Mouse (Mus musculus): ENCODE data around the gene Serpinc1. TPM values are rescaled to one million over a fixed set of nuclear protein-coding genes. Genes with fewer than 3 reads are reported as not detected.

The Serpinc1 gene
- total and polyA plus RNA-seq, 3 experiments: 0.19 to 1.3 TPM; not detected in 1

GRCm38 (mm10) chr1:161005526-161005925, 27.1 kb downstream of the Serpinc1 start:
- H3K9me3 ChIP-seq (replicated peaks; ENCODE audit: insufficient read depth, low read length): no peaks in the 10 kb centered on the region
- no peaks in the 10 kb centered on the region for H3K79me2 ChIP-seq (ENCODE audit: control insufficient read depth, insufficient read depth, low read length, poor library complexity)
- no peak overlapping the region for H3K27ac ChIP-seq (ENCODE audit: control insufficient read depth, low read depth, low read length)
- no peaks in the 10 kb centered on the region for H3K36me3 ChIP-seq (ENCODE audit: control insufficient read depth in 1 of 2, insufficient read depth in 2 of 2, low read length in 2 of 2)
- no peaks in the 10 kb centered on the region for H3K27me3 ChIP-seq (ENCODE audit: control insufficient read depth in 1 of 2, insufficient read depth in 2 of 2, low read length in 2 of 2)
- no peak overlapping the region for H3K9ac ChIP-seq (ENCODE audit: control insufficient read depth, low read depth, low read length, poor library complexity, severe bottlenecking)
- no peaks in the 10 kb centered on the region for H3K4me1 ChIP-seq (ENCODE audit: control insufficient read depth in 1 of 2, insufficient read depth in 2 of 2, low read length in 2 of 2)
- no peak overlapping the region for H3K4me3 ChIP-seq (ENCODE audit: control insufficient read depth in 1 of 2, insufficient read depth in 1 of 2, low read depth in 2 of 2, low read length in 2 of 2)
- no peak for DNase-seq (ENCODE audit: low read depth, low spot score)
- no peak for TF ChIP-seq MYB (IDR thresholded peaks at IDR 0.05; ENCODE audit: low read depth, low read length)
- no peak for TF ChIP-seq KAT2A (conservative IDR thresholded peaks at IDR 0.05; ENCODE audit: low read depth, low read length)

- Histone ChIP-seq H3K4me3 (ENCODE audit: control insufficient read depth in 1 of 2, insufficient read depth in 1 of 2, low read depth in 2 of 2, low read length in 2 of 2) (no peak overlapping the region), H3K79me2 (ENCODE audit: control insufficient read depth, insufficient read depth, low read length, poor library complexity) (no peaks in the 10 kb centered on the region), H3K4me1 (ENCODE audit: control insufficient read depth in 1 of 2, insufficient read depth in 2 of 2, low read length in 2 of 2) (no peaks in the 10 kb centered on the region), H3K9me3 (replicated peaks; ENCODE audit: insufficient read depth, low read length) (no peaks in the 10 kb centered on the region), H3K27me3 (ENCODE audit: control insufficient read depth in 1 of 2, insufficient read depth in 2 of 2, low read length in 2 of 2) (no peaks in the 10 kb centered on the region), H3K36me3 (ENCODE audit: control insufficient read depth in 1 of 2, insufficient read depth in 2 of 2, low read length in 2 of 2) (no peaks in the 10 kb centered on the region), H3K9ac (ENCODE audit: control insufficient read depth, low read depth, low read length, poor library complexity, severe bottlenecking) (no peak overlapping the region), H3K27ac (ENCODE audit: control insufficient read depth, low read depth, low read length) (no peak overlapping the region)
- TF ChIP-seq RCOR1 (IDR thresholded peaks at IDR 0.05; ENCODE audit: low read depth, low read length) (no peak), NRF1 (IDR thresholded peaks at IDR 0.05; ENCODE audit: insufficient read depth, low read depth, low read length, poor library complexity, severe bottlenecking) (no peak), MXI1 (IDR thresholded peaks at IDR 0.05; ENCODE audit: low read depth, low read length) (no peak), JUND (IDR thresholded peaks at IDR 0.05; ENCODE audit: low read depth, low read length) (no peak), ZNF384 (IDR thresholded peaks at IDR 0.05; ENCODE audit: low read depth, low read length) (no peak), GATA1 (IDR thresholded peaks at IDR 0.05; ENCODE audit: low read depth, low read length) (no peak), USF2 (IDR thresholded peaks at IDR 0.05; ENCODE audit: borderline replicate concordance in 1 of 2, insufficient read depth in 1 of 2, low read depth in 1 of 2, low read length in 2 of 2) (no peak), UBTF (IDR thresholded peaks at IDR 0.05; ENCODE audit: borderline replicate concordance, insufficient read depth, low read depth, low read length) (no peak), TBP (IDR thresholded peaks at IDR 0.05; ENCODE audit: low read depth, low read length) (no peak), BHLHE40 (IDR thresholded peaks at IDR 0.05; ENCODE audit: borderline replicate concordance, low read depth, low read length) (no peak), MYC (IDR thresholded peaks at IDR 0.05; ENCODE audit: low read depth, low read length) (no peak), CHD2 (IDR thresholded peaks at IDR 0.05; ENCODE audit: low read length) (no peak), EP300 (IDR thresholded peaks at IDR 0.05; ENCODE audit: low read depth in 1 of 2, low read length in 2 of 2) (no peak), TCF12 (IDR thresholded peaks at IDR 0.05; ENCODE audit: low read depth, low read length) (no peak), SIN3A (IDR thresholded peaks at IDR 0.05; ENCODE audit: low read length) (no peak), RAD21 (IDR thresholded peaks at IDR 0.05; ENCODE audit: low read depth, low read length) (no peak), E2F4 (IDR thresholded peaks at IDR 0.05; ENCODE audit: borderline replicate concordance, low read depth, low read length) (no peak), HCFC1 (IDR thresholded peaks at IDR 0.05; ENCODE audit: low read depth, low read length) (no peak), ETS1 (IDR thresholded peaks at IDR 0.05; ENCODE audit: low read depth, low read length) (no peak)
- DNase-seq (ENCODE audit: low read depth, low spot score): no peak
These were observed 28.1 kb downstream of the Serpinc1 start for GRCm38 (mm10) chr1:161006471-161006870.
